Mouse (Mus musculus) 3T3-L1 (cell line): Measurements from ENCODE around the gene Tmem119.

ENCODE experiments used
- DNase-seq: peaks from one replicate; pipeline ENCODE4 v3.0.0-alpha.2; 2015; ENCODE audit warnings: low read depth, low spot score

Tmem119 gene

DNA sequence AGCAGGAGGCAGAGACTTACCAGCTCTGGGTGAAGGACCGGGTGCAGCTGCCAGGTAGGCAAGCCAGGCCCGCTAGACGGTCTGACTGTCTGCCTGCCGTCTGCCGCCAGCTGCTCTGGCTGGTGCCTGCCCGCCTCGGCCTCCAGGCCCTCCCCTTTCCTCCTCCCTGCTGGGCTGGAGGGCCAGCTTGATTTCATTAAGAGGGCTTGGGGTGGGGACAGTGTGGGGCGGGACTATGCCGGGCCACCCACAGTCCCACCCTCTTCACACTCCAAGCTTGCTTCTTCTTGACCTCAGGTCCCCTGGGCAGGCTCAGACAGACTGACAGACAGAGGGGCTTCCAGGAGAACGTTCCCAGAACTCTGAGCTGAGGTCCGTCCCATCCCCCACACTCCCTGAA lies at the start of gene Tmem119:
Gene Tmem119 (minus strand): TSS at position 237 of the 400 bp plus-strand sequence.
- DNase-seq: peak; percentile 91

DNA sequence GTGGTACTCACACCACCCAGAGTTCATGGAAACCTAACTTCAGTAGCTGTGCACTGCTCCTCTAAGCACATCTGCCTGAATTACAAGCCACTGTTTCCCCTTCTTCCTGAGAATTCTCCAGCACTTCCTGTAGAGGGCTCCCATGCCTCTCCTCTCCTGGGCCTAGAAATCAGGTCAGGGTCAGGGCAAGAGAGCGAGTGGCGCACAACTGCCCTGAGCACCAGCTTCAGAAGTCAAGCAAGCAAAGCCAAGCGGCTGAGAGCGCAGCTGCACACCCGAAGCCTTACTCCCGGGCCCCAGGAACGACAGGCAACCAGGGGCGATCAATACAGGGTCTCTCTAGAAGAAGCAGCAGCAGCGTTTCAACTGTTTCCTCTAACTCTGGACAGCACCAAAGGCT lies 47.3 kb upstream of the Tmem119 start:
- no peak for DNase-seq

DNA sequence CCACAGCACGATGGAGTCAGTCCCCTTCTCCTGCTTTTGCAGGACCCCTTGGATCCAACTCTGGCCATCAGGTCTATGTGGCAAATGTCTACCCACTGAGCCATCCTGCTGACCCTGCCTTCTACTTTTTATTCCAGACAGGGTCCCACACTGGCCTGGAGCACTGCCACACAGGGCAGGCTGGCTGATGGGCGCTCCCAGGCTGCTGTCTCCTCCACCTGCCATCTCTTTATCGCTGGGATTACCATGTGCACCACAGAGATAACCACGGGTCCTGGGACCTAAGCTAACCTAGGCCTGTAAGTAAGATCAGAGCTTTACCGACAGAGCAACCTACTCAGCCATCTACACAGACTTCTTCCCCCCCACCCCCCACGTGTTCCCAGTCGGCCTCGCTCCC lies 46.3 kb upstream of the Tmem119 start:
- no peak for DNase-seq

GRCm38 (mm10) chr5:113845627-113846026 lies 45.3 kb upstream of the Tmem119 start:
- DNase-seq: no peak

DNA sequence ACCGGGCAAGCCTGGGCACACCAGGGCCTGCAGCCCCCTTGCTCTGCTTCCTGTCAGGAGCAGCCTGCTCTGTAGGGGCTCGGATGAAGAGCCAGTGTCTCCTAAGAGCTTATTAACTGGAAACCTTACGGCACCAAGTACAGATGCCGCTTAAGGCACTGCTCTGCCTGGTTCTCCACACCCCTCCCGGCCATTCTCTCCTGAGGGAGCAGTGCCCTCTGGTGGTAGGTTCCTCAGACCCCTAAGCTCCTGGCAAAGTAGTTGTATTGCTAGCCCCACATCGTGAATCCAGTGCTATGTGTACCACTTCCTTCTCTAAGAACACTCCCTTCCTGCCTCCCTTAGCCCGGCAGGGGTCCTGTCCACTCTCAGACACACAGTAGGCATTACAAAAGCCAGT lies 44.4 kb upstream of the Tmem119 start:
- peak; percentile 69 for DNase-seq

GRCm38 (mm10) chr5:113844106-113844505 lies 43.8 kb upstream of the Tmem119 start:
- no peak for DNase-seq

DNA sequence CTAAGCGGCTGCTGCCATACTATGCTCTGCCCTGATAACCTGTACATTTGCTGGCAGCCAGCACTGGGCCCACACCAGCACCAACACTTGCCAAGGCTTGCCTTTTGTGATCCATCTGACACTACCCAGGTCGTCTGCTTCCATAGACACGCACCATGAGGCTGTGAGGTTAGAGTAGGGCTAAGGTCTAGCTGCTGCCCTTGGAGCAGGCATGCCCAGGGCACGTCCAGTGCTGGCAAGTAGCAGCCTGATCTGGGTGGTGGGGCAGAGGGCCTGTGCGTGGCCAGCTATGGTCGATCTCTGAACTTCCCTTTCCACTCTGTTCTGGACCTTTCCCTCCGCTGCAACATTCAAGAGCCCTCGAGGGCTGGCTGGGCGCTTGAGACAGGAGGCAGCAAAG lies 42.6 kb upstream of the Tmem119 start:
- DNase-seq: no peak

- DNase-seq: no peak
Measured at GRCm38 (mm10) chr5:113842244-113842643, 41.9 kb upstream of the Tmem119 start.

DNA sequence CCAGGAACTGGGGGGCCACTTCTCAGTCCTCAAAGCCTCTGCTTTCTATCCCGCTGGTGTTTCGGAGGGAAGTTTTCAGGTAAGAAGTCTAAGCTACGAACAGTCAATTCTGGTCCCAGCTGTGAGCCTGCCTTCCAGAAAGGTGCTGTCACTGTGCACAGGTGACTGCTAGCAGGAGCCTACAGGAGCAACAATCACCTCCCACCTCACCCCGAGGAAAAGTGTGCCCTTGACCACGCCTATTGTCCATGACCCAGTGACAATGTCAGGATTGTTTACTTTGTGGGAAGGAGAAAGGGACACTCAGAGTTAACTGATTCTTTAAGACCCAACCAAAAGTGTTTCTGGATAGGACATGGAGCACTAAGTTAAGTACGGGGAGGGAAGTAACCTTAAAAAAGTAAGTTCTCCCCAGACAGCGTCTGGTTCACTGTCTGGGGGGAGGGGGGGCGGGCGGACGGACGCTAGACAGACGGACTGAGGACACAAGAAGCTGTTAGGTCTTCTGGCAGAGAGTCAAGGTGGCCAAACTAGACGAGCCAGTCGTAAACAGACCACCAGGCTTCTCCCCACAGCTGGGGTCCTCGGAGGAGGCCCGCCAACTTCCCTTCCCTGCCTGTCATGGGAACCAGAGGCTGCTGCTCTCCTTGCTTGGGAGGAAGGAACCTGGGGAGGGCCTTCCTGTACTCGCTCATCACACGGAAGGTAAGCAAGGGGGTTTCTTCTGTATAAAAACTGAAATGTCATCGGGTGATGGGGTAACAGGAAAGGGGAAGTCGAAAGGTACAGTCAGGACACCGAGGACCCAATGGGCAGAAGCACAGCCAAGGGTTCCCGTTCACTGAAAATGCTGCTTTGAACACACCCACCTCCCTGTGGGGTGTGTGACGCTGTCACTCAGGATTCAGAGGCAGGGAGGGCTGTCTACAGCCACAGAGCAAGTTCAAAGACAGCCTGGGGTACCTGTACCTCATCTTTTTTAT lies 41.2 kb upstream of the Tmem119 start:
- no peak for DNase-seq

DNA sequence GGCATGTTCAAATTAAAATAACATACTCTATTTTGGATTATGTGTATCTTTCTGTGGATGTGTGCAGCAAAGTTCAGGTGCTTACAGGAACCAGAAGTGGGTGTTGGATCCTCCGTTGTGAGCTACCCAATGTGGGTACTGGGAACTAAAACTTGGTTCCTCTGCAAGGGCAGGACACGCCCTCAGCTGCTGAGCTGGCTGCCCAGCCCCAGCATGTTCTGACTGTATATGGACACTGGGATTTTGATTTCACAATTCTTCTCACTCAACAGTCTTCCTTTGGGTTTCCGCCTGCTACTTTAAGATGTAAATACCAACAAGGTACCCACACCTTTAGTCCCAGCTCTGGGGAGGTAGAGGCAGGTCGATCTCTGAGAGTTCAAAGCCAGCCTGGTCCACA lies 40.1 kb upstream of the Tmem119 start:
- no peak for DNase-seq

DNA sequence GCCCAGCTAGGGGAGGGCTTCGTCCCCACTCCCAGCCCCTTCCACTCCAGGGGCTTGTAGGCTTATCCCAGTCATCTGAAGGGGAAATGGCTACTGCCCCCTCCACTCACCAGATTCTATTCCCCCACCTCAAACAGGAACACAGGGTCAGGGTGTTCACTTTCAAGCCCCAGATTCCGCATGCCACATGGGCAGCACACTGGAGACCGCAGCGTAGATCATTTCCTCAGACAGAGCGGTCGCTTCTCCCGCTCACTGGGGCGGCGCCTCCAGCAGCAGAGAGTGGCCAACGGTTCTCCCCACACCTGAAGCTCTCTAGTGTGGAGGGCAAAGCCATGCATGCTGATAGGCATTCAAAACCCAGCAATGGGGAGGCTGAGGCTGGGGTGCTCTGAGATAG lies 36.6 kb upstream of the Tmem119 start:
- no peak for DNase-seq

DNA sequence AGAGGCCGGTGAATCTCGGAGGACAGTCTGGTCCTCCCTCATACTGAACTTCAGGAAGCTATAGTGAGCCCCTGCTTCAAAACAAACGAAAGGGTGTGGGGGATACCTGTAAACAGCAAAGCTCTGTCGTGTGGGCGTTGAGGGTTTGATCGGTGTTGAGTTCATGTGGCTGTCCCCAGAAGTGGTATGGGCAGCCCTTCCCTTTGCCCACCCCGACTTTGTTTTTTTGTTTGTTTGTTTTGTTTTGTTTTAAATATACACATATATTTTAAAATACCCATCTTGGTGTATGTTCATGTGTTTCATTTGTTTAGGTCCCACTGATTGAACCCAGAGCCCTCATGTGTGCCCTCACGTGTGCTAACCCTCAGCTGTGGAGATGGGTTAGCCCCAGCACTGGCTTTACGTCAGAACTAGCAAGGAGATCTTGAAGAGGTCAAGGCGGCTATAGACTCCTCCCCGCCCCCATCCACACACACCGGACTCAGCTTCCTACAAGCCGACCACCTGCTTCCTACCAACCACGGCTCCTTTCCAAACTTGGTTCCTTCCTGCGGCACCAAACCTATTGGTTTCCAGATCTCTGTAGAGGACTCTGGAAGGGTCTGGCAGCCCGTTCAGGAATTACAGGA lies 33.1 kb upstream of the Tmem119 start:
- DNase-seq: no peak

DNA sequence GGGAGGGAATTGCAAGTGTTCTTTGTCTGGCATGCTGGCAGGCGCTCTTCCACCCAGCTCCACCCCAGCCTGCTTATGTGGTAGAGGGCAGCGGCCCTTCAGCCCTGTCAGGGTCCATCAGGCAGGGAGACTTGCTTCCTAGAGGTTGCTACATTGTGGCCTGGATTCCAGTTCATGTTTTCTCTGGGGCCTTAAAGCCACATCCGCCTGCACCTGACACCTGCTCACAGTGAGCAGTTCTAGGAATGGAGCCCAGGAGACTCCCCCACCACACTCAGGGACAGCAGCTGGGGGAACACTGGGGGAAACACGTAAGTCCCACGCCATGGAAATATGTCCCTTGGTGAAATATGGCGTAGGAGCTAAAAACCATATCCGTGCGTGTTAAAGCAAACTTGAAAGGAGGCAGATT lies 32.2 kb upstream of the Tmem119 start, which contains the start of gene Selplg:
Gene Selplg (minus strand): TSS at position 155 of the 412 bp plus-strand sequence.
- DNase-seq: no peak

DNA sequence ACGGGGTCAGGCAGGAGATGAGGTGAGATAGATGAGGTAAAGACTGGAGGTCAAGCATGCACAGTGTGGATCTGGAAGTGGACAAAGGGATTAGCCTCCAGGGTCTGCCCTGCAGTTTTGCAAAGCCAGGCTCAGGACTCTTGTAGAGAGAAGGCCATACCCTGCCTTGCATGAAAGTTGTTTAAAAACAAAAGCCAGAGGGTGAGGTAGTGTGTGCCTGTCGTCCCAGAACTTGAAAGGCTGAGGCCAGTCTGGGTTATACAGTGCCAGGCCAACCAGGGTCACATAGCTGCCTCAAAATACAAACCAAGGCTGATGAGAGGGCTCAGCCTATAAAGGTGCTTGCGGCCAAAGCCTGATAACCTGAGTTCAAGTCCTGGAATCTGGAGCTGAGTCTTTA lies 31.4 kb upstream of the Tmem119 start:
- DNase-seq: no peak

- no peak for DNase-seq
Measured at GRCm38 (mm10) chr5:113830796-113831195, 30.5 kb upstream of the Tmem119 start.

- DNase-seq: no peak
Measured at GRCm38 (mm10) chr5:113830292-113830643, 30.0 kb upstream of the Tmem119 start.

DNA sequence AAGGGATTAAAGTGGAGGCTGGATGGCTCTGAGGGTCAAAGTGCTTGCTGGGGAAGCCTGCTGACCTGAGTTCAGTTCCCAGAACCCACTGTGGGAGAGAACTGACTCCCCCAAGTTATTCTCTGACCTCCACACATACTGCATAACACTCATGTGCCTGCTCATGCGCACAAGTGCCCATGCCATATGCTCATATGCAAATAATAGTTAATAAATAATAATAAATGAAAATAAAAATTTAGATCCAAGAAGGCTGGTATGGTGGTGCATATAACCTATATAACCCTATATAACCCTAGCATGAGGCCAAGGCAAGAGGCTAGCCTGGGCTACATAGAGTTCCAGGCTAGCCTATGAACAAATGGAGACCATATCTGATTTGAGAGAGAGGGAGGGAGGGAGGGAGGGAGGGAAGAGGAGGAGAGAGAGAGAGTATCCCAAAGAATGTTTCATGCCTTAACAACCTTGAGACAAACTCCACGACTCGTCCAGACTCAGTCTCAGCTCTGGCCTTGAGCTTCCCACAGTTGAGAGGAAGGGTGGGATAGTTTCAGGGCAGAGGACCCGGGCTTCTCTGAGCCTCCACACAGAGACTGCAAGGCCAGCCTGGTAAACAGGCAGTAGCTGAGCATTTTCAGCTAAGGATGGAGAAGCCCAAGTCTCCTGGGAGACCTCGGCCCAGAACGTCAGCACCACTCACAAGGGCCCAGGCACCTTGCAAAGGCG lies 29.4 kb upstream of the Tmem119 start:
- no peak for DNase-seq

DNA sequence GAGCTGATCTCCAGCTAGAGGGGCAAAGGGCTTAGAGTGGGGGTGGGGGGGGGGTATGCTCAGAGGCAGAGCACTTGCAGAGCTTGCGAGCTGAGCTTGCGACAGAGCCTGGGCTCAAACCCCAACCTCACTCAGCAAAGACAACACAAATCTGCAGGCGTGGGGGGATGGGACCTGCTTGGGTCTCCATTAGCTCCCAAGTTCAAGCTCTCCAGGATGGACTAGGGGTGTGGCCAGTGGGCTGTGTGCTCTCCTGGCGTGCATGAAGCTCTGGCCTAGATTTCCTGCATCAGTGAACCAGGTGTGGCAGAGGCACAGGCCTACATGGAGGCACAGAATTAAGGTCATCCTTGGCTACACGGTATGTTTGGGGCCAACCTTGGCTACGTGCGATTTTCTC lies 28.2 kb upstream of the Tmem119 start:
- no peak for DNase-seq

- DNase-seq: no peak
Measured at GRCm38 (mm10) chr5:113827991-113828411, 27.7 kb upstream of the Tmem119 start.

DNA sequence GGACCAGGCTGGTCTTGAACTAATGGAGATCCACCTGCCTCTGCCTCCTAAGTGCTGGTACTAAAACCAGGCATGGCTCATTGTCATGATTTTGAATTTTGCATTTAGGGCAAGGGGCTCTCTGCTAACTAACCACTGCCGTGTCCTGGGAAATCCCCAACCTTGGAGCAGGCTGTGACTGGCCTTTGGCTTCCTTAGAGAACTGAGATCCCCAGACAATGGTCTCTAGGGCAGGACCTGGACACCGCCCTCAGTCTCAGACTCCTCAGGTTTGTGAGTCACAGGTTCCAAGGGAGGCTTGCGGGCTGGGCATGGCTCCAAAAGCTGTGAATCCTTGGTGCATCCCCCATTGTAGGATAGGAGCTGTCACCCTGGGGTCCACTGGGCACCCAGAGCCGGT lies 26.3 kb upstream of the Tmem119 start:
- peak; percentile 74 for DNase-seq

DNA sequence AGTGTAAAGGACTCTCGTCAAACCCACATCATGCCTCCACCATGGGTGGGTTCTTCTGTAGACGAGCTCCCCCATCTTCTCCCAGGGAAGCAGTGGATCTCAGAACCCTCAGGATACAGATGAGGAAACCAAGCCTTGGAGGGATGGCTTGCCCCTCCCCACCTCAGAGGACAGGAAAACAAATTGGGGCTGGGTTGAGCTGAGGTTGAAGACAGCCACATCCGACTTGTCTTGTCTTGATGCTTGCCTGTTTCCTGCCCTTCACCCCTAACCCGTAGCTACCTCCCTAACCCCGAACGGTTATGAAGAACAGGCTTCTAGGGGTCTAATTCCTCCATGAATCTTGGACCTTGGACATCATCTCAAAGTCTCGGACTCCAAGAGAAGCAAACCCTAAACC lies 25.2 kb upstream of the Tmem119 start:
- no peak for DNase-seq

DNA sequence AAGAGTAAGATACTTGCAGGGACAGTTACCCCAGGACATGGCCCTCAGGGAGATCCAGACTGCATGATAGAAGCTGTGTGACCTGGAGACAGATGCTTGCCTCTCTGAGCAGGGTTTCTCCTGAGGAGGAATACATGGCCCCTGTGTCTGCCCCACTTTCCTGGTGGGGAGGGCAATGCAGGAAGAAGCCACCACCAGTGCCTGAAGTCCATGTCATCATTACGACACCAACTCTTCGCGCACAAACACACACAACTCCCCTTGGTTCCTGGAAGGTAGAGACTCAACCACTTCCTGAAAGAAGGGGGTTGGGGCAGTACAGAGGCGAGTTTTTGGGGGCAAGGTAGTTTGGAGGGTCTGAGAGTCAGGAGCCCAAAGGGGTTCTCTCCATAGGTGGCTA lies 23.9 kb upstream of the Tmem119 start:
- no peak for DNase-seq
